Mouse (Mus musculus): Measurements from ENCODE around the gene Cyp2j9.

GRCm38 (mm10) chr4:96591791-96592150 is 393 bp upstream of the Cyp2j9 start:
- TF ChIP-seq POLR2A (IDR thresholded peaks at IDR 0.05; ENCODE audit: low read depth, low read length) (no peak), CTCF (IDR thresholded peaks at IDR 0.05; ENCODE audit: extremely low read depth, insufficient read depth, insufficient read length, insufficient replicate concordance) (no peak)

All from spleen, adult 2 months (tissue).